Mouse (Mus musculus) megakaryocyte, embryonic 14.5 days (primary cell): ENCODE data around the gene Sh2d1b2.
"Not testable (repeated sequence)": the region's sequence is repeated elsewhere in the genome, so short reads cannot be mapped to it uniquely, and the experiment has no call there.

Source experiments
- FLI1 ChIP-seq: IDR thresholded peaks from 2 replicates; pipeline ENCODE4 v1.6.1; 2012; ENCODE audit warnings: low read length, inconsistent platforms, mixed read lengths
- GATA1 ChIP-seq: IDR thresholded peaks from 3 replicates; pipeline ENCODE4 v1.6.1; 2012; ENCODE audit warnings: mixed read lengths, low read length, inconsistent platforms, borderline replicate concordance

- TF ChIP-seq GATA1, FLI1: not testable (repeated sequence)
These were observed at the start of gene Sh2d1b2 for GRCm38 (mm10) chr1:170232688-170233087.
